Mouse (Mus musculus): Measurements from ENCODE around the gene Asb18. TPM values are rescaled to one million over a fixed set of nuclear protein-coding genes. Genes with fewer than 3 reads are reported as not detected.

The Asb18 gene
- 0.45 and 0.54 TPM in 2 replicates for polyA plus RNA-seq (2015; fragmentation: Nextera tagmentation; extraction: Ambion mirVana)

DNA sequence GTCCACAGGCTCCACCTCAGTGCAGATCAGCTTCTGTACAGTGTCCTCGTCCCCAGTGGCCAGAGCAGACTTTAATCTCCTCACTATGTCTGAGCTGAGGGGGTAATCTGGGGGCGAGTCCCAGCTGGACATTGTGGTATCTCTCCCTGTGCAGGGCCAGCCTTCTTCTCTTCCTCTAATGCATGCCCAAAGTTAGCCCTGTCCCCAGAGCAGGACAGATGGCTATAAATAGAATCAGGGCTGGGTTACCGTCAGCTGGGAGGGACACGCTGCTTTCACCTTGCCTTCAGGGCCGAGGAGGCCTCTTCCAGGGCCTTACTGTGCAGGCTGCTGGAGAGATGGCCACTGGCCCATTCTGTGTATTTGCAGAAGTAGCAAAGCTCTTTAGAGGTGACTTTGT lies at the start of gene Asb18:
TSS of gene Asb18 (minus strand) at position 221 of the 400 bp plus-strand sequence.
- Histone ChIP-seq H3K9ac (no peak within 1 kb of the TSS), H3K27me3 (replicated peaks) (no peaks in the 10 kb centered on the region), H3K4me3 (no peak within 1 kb of the TSS), H3K4me1 (no peaks in the 10 kb centered on the region), H3K36me3 (replicated peaks) (no peaks in the 10 kb centered on the region), H3K27ac (no peak within 1 kb of the TSS), H3K9me3 (no peaks in the 10 kb centered on the region), H3K4me2 (no peak within 1 kb of the TSS)
- ATAC-seq (replicated peaks) = no peak
- 73% methylated on average over 5 of the region's 5 CpGs for WGBS

DNA sequence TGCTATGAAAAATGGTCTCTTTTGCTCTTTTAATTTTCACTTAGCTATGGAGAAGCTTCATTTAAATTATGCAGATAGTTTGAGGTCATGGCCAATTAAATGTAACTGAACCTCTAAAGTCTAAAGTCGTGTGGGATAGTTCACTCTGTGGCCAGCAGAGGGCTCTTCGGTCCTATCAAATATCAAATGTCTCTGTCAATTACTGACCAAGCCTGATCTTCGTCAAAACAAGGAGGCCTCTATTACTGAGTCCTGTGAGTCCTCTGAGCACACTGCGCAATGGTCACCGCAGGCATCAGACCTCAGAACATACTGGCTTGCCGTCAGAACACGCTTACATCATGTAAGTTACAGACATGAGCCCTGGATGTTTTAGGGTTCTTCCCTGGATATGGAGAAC lies 46.1 kb upstream of the Asb18 start:
- Histone ChIP-seq H3K4me3 (no peak overlapping the region), H3K9me3 (no peaks in the 10 kb centered on the region), H3K9ac (no peak overlapping the region), H3K36me3 (replicated peaks) (no peaks in the 10 kb centered on the region), H3K27me3 (replicated peaks) (0 out of 2 replicates have a peak, but pooled peaks cover 4% of the 10 kb centered on the region), H3K27ac (no peak overlapping the region), H3K4me1 (0 out of 2 replicates have a peak, but pooled peaks cover 3% of the 10 kb centered on the region), H3K4me2 (no peak overlapping the region)
- ATAC-seq (replicated peaks) = 0 out of 2 replicates have a peak, but pooled peaks have one; percentile 52
- WGBS = 20% methylated on average over 7 of the region's 7 CpGs

DNA sequence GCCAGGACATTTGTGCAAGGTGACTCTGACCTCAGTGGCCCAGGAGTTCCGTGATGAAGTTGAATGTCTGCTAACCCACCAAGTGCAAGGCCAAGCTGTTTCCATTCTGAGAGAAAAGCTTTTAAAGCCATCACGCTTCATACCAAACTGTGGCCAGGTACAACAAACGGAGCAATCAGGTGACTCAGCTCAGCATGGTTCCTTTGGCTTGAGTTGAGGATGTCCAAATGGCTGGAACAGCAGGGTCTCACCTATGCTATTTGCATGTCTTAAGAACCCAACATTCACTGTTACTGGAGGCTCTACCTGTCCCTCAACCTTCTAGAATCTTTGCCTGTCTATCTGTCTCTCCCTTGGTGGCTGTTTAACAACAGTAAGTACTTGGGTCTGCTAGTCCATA lies 45.6 kb upstream of the Asb18 start:
- Histone ChIP-seq H3K36me3 (replicated peaks) (no peaks in the 10 kb centered on the region), H3K27ac (no peak overlapping the region), H3K9ac (no peak overlapping the region), H3K4me2 (no peak overlapping the region), H3K4me1 (0 out of 2 replicates have a peak, but pooled peaks cover 3% of the 10 kb centered on the region), H3K4me3 (no peak overlapping the region), H3K9me3 (no peaks in the 10 kb centered on the region), H3K27me3 (replicated peaks) (0 out of 2 replicates have a peak, but pooled peaks cover 4% of the 10 kb centered on the region)
- WGBS = 60% methylated on average over 3 of the region's 3 CpGs
- ATAC-seq (replicated peaks) = no peak

DNA sequence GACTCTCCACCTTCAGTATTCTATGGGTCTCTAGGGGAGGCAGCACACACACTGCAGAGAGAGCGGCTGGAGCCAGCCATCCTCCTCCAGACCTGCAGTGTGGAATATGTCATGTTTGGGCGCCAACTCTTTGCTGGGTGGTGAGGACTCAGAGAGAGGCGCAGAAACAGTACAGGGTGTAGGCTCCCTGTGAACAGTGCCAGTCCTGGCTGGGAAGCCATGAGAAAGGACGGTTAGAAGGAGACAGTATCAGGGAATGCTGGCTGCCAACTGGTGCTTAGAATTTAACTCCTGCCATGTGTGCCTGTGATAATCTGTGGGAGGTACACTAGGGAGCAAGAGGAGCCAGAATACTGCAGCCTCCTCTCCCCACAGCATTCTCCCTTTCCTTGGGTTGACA lies 40.5 kb upstream of the Asb18 start:
- H3K4me3 ChIP-seq = no peak overlapping the region
- H3K27me3 ChIP-seq (replicated peaks) = 0 out of 2 replicates have a peak, but pooled peaks cover 3% of the 10 kb centered on the region
- peaks cover 3% of the 10 kb centered on the region for H3K4me1 ChIP-seq
- 89% methylated on average over 4 of the region's 4 CpGs for WGBS
- no peak overlapping the region for H3K9ac ChIP-seq
- no peaks in the 10 kb centered on the region for H3K36me3 ChIP-seq (replicated peaks)
- no peak overlapping the region for H3K27ac ChIP-seq
- H3K4me2 ChIP-seq = no peak overlapping the region
- ATAC-seq (replicated peaks) = no peak
- no peaks in the 10 kb centered on the region for H3K9me3 ChIP-seq

DNA sequence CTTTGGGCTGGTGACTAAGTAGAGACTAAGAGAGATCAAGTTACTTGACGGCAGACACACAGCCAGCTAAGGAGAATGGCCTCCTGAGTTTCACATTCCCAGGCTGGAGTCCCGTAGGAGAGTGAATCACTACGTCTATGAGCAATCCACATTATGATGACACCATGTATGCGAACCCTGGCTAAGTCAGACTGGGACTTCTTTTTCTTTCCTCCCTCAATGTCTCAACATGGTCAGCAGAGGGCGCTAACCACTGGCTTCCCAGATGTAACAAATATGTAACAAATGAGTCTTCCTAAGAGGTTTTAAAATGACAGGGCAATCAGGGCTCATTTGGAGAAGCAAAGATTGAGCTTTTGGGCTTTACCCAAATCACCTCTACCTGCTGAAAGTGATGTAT lies 36.9 kb upstream of the Asb18 start:
- no peak overlapping the region for H3K27ac ChIP-seq
- H3K9ac ChIP-seq = no peak overlapping the region
- H3K36me3 ChIP-seq (replicated peaks) = no peaks in the 10 kb centered on the region
- H3K4me1 ChIP-seq = peaks cover 6% of the 10 kb centered on the region
- no peak overlapping the region for H3K4me3 ChIP-seq
- WGBS = 35% methylated on average over 5 of the region's 5 CpGs
- no peaks in the 10 kb centered on the region for H3K27me3 ChIP-seq (replicated peaks)
- ATAC-seq (replicated peaks) = no peak
- H3K9me3 ChIP-seq = no peaks in the 10 kb centered on the region
- H3K4me2 ChIP-seq = no peak overlapping the region

DNA sequence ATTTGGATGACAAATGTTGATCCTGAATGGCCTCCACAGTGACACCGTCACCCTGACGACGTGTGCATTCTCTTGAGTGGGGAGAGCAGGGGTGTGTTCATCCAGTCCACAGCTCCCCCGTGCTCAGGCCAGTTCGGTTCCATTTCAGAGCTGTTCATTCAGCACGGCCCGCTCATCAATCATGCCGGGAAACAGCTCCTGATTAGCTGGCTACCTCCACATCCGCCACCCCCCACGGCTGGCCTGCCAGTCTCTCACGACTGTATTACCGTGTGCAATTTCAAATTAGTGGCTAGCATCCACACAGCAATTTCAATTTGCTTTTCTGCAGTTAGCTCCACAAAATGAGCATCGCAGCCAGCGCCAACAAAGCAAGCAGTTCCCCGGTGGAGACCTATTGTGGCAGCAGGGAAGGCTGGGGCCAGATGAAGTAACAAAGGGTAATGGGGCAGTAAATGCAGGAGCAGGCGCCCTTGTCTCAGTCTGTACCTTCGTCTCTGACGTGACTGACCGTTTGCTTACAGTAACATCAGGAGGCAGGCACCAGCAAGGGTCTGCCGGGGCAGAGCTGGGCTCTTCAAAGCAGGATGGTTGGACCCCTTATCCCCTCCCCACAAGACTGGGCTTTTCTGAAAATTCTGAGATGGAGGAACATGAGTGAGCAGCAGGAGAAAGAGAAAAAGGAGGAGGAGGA lies 35.7 kb upstream of the Asb18 start:
- Histone ChIP-seq H3K9ac (no peak overlapping the region), H3K4me3 (no peak overlapping the region), H3K36me3 (replicated peaks) (no peaks in the 10 kb centered on the region), H3K4me1 (peaks cover 6% of the 10 kb centered on the region), H3K27ac (peak overlapping the region; percentile 3; the same call in 1 of the 2 replicates), H3K4me2 (no peak overlapping the region), H3K9me3 (no peaks in the 10 kb centered on the region), H3K27me3 (replicated peaks) (no peaks in the 10 kb centered on the region)
- WGBS = 46% methylated on average over 20 of the region's 20 CpGs
- peak; percentile 30; the same call in 1 of the 2 replicates for ATAC-seq (replicated peaks)

DNA sequence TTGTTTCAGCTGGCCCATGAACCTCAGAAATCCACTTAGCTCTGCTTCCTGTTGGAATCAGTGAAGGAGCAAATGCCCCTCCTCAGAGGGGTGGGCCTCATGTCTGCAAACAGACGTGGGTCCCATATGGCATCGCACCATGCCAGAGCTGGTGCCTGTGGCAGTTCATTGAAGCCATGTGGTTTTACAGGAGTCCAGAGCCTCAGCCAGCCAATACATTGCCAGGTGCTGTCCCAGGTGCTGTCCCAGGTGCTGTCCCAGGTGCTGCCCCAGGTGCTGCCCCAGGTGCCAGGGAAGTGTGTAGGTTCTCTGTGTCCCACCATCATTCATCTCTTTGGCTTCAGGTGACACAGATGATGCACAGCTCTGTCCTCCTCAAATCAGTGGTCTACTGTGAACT lies 13.8 kb upstream of the Asb18 start:
- Histone ChIP-seq H3K27me3 (replicated peaks) (no peaks in the 10 kb centered on the region), H3K4me3 (no peak overlapping the region), H3K9me3 (no peaks in the 10 kb centered on the region), H3K4me2 (no peak overlapping the region), H3K27ac (no peak overlapping the region), H3K36me3 (replicated peaks) (no peaks in the 10 kb centered on the region), H3K4me1 (no peaks in the 10 kb centered on the region), H3K9ac (no peak overlapping the region)
- ATAC-seq (replicated peaks) = no peak
- 66% methylated on average over 2 of the region's 2 CpGs for WGBS

DNA sequence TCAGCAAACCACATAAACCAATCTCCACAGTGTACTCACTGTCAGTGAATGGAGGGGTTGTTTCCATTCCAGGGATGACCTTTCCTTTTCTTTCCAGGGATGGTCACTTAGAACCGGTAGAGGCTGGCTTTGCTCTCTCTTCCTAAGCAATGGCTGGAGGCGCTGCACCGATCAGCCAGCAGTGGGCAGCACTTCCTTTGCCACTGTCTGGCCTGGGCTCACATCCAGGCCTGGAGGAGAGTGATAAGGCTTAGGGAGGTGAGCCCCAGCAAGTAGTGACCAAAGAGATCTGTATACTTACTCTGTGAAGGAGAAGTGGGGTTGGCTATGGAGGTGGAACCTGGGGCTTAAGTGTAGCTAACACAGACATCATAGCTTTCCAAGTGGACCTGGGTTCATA lies 12.5 kb upstream of the Asb18 start:
- Histone ChIP-seq H3K27ac (no peak overlapping the region), H3K9me3 (no peaks in the 10 kb centered on the region), H3K9ac (no peak overlapping the region), H3K4me2 (no peak overlapping the region), H3K4me3 (no peak overlapping the region), H3K4me1 (no peaks in the 10 kb centered on the region), H3K36me3 (replicated peaks) (no peaks in the 10 kb centered on the region), H3K27me3 (replicated peaks) (no peaks in the 10 kb centered on the region)
- WGBS = 31% methylated on average over 3 of the region's 3 CpGs
- ATAC-seq (replicated peaks) = no peak

DNA sequence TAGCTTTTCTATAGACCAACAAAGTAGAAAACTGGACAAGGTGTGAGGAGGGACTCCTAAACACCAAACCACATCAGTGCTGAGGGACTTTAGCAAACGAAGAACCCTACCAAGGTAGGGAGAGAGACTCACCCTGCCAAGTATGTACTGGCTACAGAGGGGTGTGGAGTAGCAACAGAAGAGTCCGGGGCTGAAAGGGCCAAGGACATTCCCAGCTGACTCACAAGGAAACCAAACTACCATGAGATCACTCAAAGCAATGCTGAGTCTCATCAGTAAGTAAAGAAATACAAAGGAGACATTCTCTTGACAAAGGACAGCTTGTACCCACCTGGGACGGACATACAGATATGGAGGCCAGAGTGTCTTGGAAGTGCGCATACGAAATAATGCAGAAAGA lies 5.9 kb upstream of the Asb18 start:
- no peaks in the 10 kb centered on the region for H3K4me1 ChIP-seq
- no peaks in the 10 kb centered on the region for H3K9me3 ChIP-seq
- H3K4me2 ChIP-seq = no peak overlapping the region
- ATAC-seq (replicated peaks) = no peak
- 86% methylated on average over 5 of the region's 5 CpGs for WGBS
- H3K4me3 ChIP-seq = no peak overlapping the region
- no peak overlapping the region for H3K9ac ChIP-seq
- no peak overlapping the region for H3K27ac ChIP-seq
- H3K27me3 ChIP-seq (replicated peaks) = no peaks in the 10 kb centered on the region
- no peaks in the 10 kb centered on the region for H3K36me3 ChIP-seq (replicated peaks)

DNA sequence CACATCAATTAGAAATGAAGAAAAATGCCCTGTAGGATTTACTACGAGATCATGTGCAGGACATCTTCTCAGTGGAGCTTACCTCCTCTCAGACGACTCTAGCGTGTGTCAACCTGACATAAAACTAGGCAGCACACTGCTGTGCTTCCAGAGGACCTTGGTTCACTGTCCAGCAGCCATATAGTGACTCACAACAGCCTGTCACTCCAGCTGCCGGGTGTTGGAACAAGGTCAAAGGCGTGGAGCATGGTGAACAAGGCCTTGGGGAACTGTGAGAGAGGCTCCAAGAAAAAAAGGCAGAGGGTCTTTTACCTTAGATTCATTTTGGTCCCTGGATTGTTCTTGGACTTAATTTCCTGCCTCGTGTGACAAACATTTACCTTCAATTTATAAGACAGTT lies 3.6 kb upstream of the Asb18 start:
- Histone ChIP-seq H3K4me1 (no peaks in the 10 kb centered on the region), H3K36me3 (replicated peaks) (no peaks in the 10 kb centered on the region), H3K4me3 (no peak overlapping the region), H3K9ac (no peak overlapping the region), H3K4me2 (no peak overlapping the region), H3K9me3 (no peaks in the 10 kb centered on the region), H3K27me3 (replicated peaks) (no peaks in the 10 kb centered on the region), H3K27ac (no peak overlapping the region)
- WGBS = 80% methylated on average over 6 of the region's 6 CpGs
- ATAC-seq (replicated peaks) = no peak

DNA sequence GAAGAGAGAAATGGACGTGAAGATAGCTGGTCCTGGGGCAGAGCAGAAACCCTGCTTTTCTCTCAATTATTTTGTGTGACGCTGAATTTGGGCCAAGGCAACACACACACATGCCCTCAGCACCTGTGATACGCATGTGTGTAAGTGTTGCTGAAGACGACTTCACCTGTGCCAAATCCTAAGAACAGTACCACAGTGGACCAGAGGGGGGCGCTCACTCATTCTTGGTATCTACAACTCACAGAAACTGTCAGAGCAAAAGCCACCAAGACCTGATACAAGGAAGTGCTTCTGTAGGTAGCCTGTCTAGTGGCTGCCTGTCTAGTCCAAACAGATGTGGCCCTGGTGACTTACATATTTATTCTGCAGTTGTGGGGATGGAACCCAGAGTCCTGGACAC lies 1.2 kb downstream of the Asb18 start:
- Histone ChIP-seq H3K9ac (no peak overlapping the region), H3K9me3 (no peaks in the 10 kb centered on the region), H3K36me3 (replicated peaks) (no peaks in the 10 kb centered on the region), H3K27me3 (replicated peaks) (no peaks in the 10 kb centered on the region), H3K4me1 (no peaks in the 10 kb centered on the region), H3K4me3 (no peak overlapping the region), H3K4me2 (no peak overlapping the region), H3K27ac (no peak overlapping the region)
- no peak for ATAC-seq (replicated peaks)
- WGBS = 81% methylated on average over 5 of the region's 5 CpGs

DNA sequence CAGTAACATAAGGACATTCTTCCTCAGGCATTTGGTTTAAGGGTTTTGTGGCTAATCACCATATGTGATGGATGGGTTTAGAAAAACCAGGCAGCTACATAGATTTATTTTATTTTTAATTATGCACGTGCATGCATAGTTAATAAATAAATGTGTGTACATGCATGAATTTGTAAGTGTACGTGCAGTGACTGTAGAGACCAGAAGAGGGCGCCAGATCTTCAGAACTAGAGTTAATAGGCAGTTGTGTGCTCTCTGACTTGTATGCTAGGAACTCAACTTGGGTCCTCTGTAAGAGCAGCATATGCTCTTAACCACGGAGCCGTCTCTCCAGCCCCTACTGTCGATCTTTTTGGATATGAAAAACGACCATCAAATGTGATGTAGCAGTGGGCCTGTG lies 1.6 kb downstream of the Asb18 start:
- no peak overlapping the region for H3K9ac ChIP-seq
- no peaks in the 10 kb centered on the region for H3K4me1 ChIP-seq
- H3K4me3 ChIP-seq = no peak overlapping the region
- WGBS = 66% methylated on average over 7 of the region's 7 CpGs
- H3K27me3 ChIP-seq (replicated peaks) = no peaks in the 10 kb centered on the region
- no peaks in the 10 kb centered on the region for H3K9me3 ChIP-seq
- no peaks in the 10 kb centered on the region for H3K36me3 ChIP-seq (replicated peaks)
- no peak for ATAC-seq (replicated peaks)
- no peak overlapping the region for H3K4me2 ChIP-seq
- no peak overlapping the region for H3K27ac ChIP-seq

DNA sequence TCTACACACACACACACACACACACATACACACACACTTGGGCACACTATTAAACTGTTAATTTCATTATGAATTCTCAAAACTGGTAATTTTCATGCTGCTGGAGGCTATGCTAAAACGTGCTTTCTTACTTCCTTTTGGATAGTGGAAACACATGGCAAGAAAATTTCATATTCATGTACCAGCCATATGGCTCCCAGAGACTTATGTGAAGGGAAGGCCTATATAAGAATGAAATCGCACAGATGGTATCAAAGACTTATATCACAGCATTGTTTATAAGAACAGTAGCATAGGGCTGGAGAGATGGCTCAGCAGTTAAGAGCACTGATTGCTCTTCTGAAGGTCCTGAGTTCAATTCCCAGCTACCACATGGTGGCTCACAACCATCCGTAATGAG lies 2.3 kb downstream of the Asb18 start:
- ATAC-seq (replicated peaks) = no peak
- Histone ChIP-seq H3K9me3 (no peaks in the 10 kb centered on the region), H3K4me1 (no peaks in the 10 kb centered on the region), H3K36me3 (replicated peaks) (no peaks in the 10 kb centered on the region), H3K4me3 (no peak overlapping the region), H3K27me3 (replicated peaks) (no peaks in the 10 kb centered on the region), H3K9ac (no peak overlapping the region), H3K27ac (no peak overlapping the region), H3K4me2 (no peak overlapping the region)
- 79% methylated on average over 3 of the region's 3 CpGs for WGBS
